Mouse (Mus musculus): ENCODE measurements at regions not wholly inside any gene's neighbourhood (a gene's known extent, or its start where the extent isn't known, plus 50 kb on each side); places are given as distances from the start of the nearest gene placed in this dataset.
A peak's percentile ranks its signal among the peaks of the same experiment; 100 is the strongest.

DNA sequence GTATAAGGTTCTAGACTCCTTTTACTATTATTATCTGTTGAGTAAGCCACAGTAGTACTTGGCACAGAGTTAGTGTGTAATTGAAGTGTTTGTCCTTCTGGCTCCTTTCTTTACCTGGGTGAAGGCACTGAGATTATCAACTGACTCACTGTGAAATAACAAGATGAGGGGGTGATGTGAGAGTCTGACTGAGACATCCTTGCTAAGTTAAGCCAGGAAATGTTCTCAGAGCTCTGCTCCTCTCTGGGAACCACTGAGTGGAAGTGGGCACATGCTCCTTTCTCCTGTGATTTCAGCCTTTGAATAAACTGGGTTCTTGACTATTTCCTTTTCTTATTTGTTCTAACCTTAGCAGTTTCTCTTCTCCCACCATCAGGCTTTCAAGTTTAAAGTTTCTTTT is 380.7 kb upstream of the Prkcq start:
- Histone ChIP-seq H3K27me3 (ENCODE audit: control insufficient read depth, insufficient read depth, low read length) (no peaks in the 10 kb centered on the region), H3K4me2 (replicated peaks; ENCODE audit: low read depth, low read length, severe bottlenecking) (no peak overlapping the region), H3K27ac (replicated peaks; ENCODE audit: low read depth, low read length) (no peak overlapping the region), H3K36me3 (ENCODE audit: control insufficient read depth, insufficient read depth, low read length) (no peaks in the 10 kb centered on the region), H3K4me3 (replicated peaks; ENCODE audit: low read length) (no peak overlapping the region), H3K9me3 (ENCODE audit: control insufficient read depth, low read length) (no peaks in the 10 kb centered on the region), H3K9ac (ENCODE audit: low read depth, low read length, severe bottlenecking) (no peak overlapping the region), H3K4me1 (ENCODE audit: control insufficient read depth, insufficient read depth, low read length) (no peaks in the 10 kb centered on the region)
- no peak for TF ChIP-seq POLR2A (IDR thresholded peaks at IDR 0.05; ENCODE audit: borderline replicate concordance, extremely low read depth, insufficient read depth, insufficient read length)
- ATAC-seq (ENCODE audit: low FRiP score, low read depth) (no peak), DNase-seq (ENCODE audit: low spot score) (no peak)

- DNase-seq (ENCODE audit: low spot score) (no peak), ATAC-seq (ENCODE audit: low FRiP score, low read depth) (no peak)
- TF ChIP-seq POLR2A (IDR thresholded peaks at IDR 0.05; ENCODE audit: borderline replicate concordance, extremely low read depth, insufficient read depth, insufficient read length), result no peak
- Histone ChIP-seq H3K4me1 (ENCODE audit: control insufficient read depth, insufficient read depth, low read length) (no peaks in the 10 kb centered on the region), H3K27ac (replicated peaks; ENCODE audit: low read depth, low read length) (no peak overlapping the region), H3K4me2 (replicated peaks; ENCODE audit: low read depth, low read length, severe bottlenecking) (no peak overlapping the region), H3K9ac (ENCODE audit: low read depth, low read length, severe bottlenecking) (no peak overlapping the region), H3K27me3 (ENCODE audit: control insufficient read depth, insufficient read depth, low read length) (no peaks in the 10 kb centered on the region), H3K4me3 (replicated peaks; ENCODE audit: low read length) (no peak overlapping the region), H3K9me3 (ENCODE audit: control insufficient read depth, low read length) (no peaks in the 10 kb centered on the region), H3K36me3 (ENCODE audit: control insufficient read depth, insufficient read depth, low read length) (no peaks in the 10 kb centered on the region)
- WGBS, result 40% methylated on average over 2 of the region's 2 CpGs
Measured at GRCm38 (mm10) chr2:10816374-10816773, 355.5 kb upstream of the Prkcq start.

- H3K4me1 ChIP-seq (ENCODE audit: control insufficient read depth, insufficient read depth, low read length), result no peaks in the 10 kb centered on the region
- no peaks in the 10 kb centered on the region for H3K36me3 ChIP-seq (ENCODE audit: control insufficient read depth, insufficient read depth, low read length)
- H3K4me2 ChIP-seq (replicated peaks; ENCODE audit: low read depth, low read length, severe bottlenecking), result peak overlapping the region; percentile 36
- peak overlapping the region; percentile 47 for H3K9ac ChIP-seq (ENCODE audit: low read depth, low read length, severe bottlenecking)
- peak overlapping the region; percentile 33 for H3K4me3 ChIP-seq (replicated peaks; ENCODE audit: low read length)
- peak; percentile 81 for ATAC-seq (ENCODE audit: low FRiP score, low read depth)
- 28% methylated on average over 29 of the region's 29 CpGs for WGBS
- no peak for TF ChIP-seq POLR2A (IDR thresholded peaks at IDR 0.05; ENCODE audit: borderline replicate concordance, extremely low read depth, insufficient read depth, insufficient read length)
- no peak overlapping the region for H3K27ac ChIP-seq (replicated peaks; ENCODE audit: low read depth, low read length)
- H3K9me3 ChIP-seq (ENCODE audit: control insufficient read depth, low read length), result no peaks in the 10 kb centered on the region
- DNase-seq (ENCODE audit: low spot score), result peak; percentile 70
- no peaks in the 10 kb centered on the region for H3K27me3 ChIP-seq (ENCODE audit: control insufficient read depth, insufficient read depth, low read length)
Measured at GRCm38 (mm10) chr2:10825278-10826133, 346.4 kb upstream of the Prkcq start.

- no peak for TF ChIP-seq POLR2A (IDR thresholded peaks at IDR 0.05; ENCODE audit: borderline replicate concordance, extremely low read depth, insufficient read depth, insufficient read length)
- Histone ChIP-seq H3K36me3 (ENCODE audit: control insufficient read depth, insufficient read depth, low read length) (no peaks in the 10 kb centered on the region), H3K27ac (replicated peaks; ENCODE audit: low read depth, low read length) (no peak overlapping the region), H3K27me3 (ENCODE audit: control insufficient read depth, insufficient read depth, low read length) (no peaks in the 10 kb centered on the region), H3K9ac (ENCODE audit: low read depth, low read length, severe bottlenecking) (no peak overlapping the region), H3K4me2 (replicated peaks; ENCODE audit: low read depth, low read length, severe bottlenecking) (peak overlapping the region; percentile 36), H3K9me3 (ENCODE audit: control insufficient read depth, low read length) (no peaks in the 10 kb centered on the region), H3K4me3 (replicated peaks; ENCODE audit: low read length) (peak overlapping the region; percentile 33), H3K4me1 (ENCODE audit: control insufficient read depth, insufficient read depth, low read length) (no peaks in the 10 kb centered on the region)
- ATAC-seq (ENCODE audit: low FRiP score, low read depth) (no peak), DNase-seq (ENCODE audit: low spot score) (no peak)
- WGBS, result 77% methylated on average over 10 of the region's 10 CpGs
Measured at GRCm38 (mm10) chr2:10826134-10826767, 345.7 kb upstream of the Prkcq start.

DNA sequence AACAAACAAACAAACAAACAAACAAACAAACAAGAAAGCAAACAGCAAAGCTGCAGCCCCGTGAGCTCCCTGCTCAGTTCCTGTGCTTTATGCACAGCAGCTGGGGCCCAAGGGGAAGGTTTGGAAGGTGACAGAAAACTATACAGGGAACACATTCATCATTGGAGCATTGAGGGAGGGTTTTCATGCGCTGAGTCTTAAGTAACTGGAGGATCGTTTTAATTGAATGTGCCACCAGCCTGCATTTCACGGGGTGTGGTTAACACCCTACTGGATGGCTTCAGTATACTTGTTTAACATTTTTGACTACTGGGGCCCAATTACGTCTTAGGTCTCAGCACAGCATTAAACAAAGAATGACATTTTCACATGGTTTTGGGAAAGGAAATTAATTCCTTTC is 331.9 kb upstream of the Prkcq start:
- no peak overlapping the region for H3K27ac ChIP-seq (replicated peaks; ENCODE audit: low read depth, low read length)
- H3K9me3 ChIP-seq (ENCODE audit: control insufficient read depth, low read length), result no peaks in the 10 kb centered on the region
- H3K4me2 ChIP-seq (replicated peaks; ENCODE audit: low read depth, low read length, severe bottlenecking), result no peak overlapping the region
- H3K36me3 ChIP-seq (ENCODE audit: control insufficient read depth, insufficient read depth, low read length), result no peaks in the 10 kb centered on the region
- no peak for ATAC-seq (ENCODE audit: low FRiP score, low read depth)
- H3K9ac ChIP-seq (ENCODE audit: low read depth, low read length, severe bottlenecking), result no peak overlapping the region
- WGBS, result 31% methylated on average over 5 of the region's 5 CpGs
- H3K4me3 ChIP-seq (replicated peaks; ENCODE audit: low read length), result no peak overlapping the region
- DNase-seq (ENCODE audit: low spot score), result no peak
- TF ChIP-seq POLR2A (IDR thresholded peaks at IDR 0.05; ENCODE audit: borderline replicate concordance, extremely low read depth, insufficient read depth, insufficient read length), result no peak
- H3K27me3 ChIP-seq (ENCODE audit: control insufficient read depth, insufficient read depth, low read length), result no peaks in the 10 kb centered on the region
- H3K4me1 ChIP-seq (ENCODE audit: control insufficient read depth, insufficient read depth, low read length), result peaks cover 3% of the 10 kb centered on the region; the same call in 1 of the 2 replicates
